Mouse (Mus musculus): Measurements from ENCODE around the gene Gabrr1. TPM values are rescaled to one million over a fixed set of nuclear protein-coding genes. Genes with fewer than 3 reads are reported as not detected.
A peak's percentile ranks its signal among the peaks of the same experiment; 100 is the strongest.
"Not testable (repeated sequence)": the region's sequence is repeated elsewhere in the genome, so short reads cannot be mapped to it uniquely, and the experiment has no call there.

Gabrr1 gene
- not detected in 2 replicates for total RNA-seq (2017)

DNA sequence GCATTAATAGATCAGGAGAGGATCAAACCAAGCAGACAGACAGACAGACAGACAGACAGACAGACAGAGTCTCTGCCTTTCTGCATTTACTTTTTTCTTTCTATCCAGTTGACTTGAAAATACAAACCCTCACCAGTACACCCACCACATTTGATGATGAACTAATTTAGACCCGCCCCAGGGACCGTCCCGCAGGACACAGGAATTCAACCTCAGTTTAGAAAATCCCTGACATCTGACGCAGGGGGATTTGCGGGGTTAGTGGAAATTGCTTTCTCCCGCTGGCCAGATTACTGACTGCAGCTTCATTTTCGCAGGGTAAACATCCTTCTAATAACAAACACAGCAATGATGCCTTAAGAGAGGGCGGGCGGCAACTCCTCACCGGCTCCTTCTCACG lies at the start of gene Gabrr1:
Gabrr1 (plus strand) TSS at position 301 of the 400 bp plus-strand sequence.
- no peak for ATAC-seq (ENCODE audit: extremely low read depth, insufficient number of reproducible peaks, low FRiP score, poor library complexity, severe bottlenecking)

DNA sequence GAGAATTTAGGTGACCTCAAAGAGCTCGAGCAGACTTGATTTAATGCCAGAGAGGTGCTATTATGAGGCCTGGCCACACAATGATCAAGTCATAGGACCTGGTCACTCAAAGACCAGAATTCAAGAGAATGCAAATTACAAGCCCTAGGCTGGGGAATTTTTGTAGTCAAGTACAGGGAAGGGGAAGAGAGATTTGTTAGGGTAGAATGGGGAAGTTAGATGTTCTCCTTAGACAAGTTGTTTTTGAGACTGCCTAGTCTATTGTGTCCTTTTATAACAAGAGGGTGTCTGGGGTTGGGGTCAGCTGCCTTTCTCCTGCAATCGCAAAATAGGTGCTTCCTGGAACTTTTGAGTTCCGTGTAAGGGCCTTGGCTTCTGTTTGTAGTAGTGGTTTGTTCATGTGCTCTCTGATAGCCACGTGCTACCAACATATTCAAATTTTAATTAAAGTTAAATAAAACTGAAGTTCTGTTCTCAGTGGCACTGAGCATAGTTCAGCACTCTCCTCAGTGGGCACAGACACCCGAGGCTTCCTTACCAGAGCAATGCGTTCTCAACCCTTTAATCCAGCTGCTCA lies 33.1 kb upstream of the Gabrr1 start:
- no peak for ATAC-seq (ENCODE audit: extremely low read depth, insufficient number of reproducible peaks, low FRiP score, poor library complexity, severe bottlenecking)

DNA sequence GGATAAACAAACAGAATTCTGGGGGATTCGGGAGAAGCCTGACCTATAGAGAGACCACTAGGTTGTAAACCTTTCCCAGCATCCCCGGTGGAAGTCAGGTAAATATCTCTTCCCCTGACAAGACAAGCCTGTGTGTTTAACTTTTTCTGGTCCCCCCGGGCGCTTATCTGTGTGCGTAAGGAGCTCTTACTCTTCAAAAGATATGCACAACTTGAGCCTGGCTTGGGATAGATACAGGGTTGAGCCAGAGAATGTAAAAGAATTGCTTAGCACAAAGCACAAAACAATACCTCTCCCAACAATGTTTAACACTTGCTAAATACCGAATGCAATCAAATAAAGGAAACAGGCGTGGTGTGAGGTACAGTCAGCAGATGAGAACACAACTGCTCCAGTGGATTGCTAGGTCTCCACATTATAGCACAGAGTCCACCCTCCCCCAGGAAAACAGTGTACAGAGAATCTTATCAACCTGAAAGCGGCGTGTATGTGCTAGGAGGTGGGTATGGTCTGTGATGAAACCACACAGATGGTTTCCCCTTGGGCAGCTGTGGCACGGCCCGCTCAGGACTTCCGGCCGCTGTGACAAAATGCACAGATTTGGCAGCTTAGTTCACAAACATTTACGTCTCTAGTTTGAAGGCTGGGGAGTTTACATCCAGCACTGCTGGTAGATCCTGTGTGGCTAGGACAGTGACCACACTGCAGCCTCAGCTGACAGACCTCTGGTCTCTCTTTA lies 22.4 kb upstream of the Gabrr1 start:
- ATAC-seq (ENCODE audit: extremely low read depth, insufficient number of reproducible peaks, low FRiP score, poor library complexity, severe bottlenecking): peak; percentile 37; the same call in 1 of the 2 replicates

DNA sequence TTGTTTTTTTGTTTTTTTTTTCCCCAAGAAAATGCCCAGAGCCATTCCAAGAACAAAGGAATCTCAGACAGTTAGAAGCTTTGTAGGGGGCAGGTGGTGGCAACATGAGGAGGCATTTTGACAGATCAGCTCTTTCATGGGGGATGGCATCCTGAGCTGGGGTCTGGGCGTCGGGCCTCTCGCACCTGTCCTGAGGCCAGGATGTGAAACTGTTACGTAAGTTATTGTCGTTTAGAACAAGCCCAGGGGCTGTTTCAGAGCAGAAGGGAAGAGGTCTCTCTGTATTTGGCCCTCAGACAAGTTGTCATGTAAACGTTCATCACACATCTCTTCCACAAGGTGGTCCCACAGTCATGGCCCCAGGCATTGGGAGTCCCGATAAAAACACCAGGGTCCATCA lies 21.5 kb upstream of the Gabrr1 start:
- ATAC-seq (ENCODE audit: extremely low read depth, insufficient number of reproducible peaks, low FRiP score, poor library complexity, severe bottlenecking): peak; percentile 31; the same call in 1 of the 2 replicates

DNA sequence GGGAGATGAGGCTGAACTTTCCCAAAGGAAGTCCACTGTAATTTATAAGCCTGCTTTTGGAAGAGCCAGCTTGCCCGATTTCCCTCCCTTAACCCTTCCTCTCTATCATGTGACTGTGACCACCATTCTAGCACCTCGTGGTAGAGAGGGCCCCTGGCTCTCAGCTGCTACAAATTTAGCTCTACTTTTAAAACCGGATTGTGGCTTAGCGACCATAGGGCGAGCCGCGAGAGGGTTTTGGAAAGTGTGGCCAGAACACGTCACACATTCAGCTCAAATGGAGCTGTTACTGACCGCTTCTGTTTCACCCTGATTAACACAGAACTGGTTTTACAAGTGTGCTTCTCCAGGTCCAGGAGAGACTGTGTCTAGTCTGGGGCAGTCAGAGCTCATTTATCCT lies 21.0 kb upstream of the Gabrr1 start:
- 0 out of 2 replicates have a peak, but pooled peaks have one; percentile 2 for ATAC-seq (ENCODE audit: extremely low read depth, insufficient number of reproducible peaks, low FRiP score, poor library complexity, severe bottlenecking)

DNA sequence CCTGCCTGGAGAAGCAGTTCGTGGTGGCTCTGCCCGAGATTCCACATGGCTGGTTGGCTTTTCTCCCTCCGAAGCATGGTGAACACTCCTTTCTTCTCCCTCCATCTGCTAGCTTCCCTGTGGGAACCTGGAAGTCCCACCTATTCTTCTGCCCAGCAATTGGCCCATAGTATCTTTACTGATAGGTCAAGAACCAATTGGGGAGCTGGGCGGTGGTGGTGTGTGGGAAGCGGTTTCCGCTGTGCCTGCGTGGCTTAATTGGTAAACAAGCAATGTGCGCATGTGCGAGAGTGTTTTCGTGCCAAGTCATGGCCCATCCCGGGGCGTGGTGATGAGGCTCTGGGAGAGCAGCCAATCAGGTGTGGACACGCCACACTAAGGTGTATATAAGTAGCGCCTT lies 19.5 kb upstream of the Gabrr1 start:
- ATAC-seq (ENCODE audit: extremely low read depth, insufficient number of reproducible peaks, low FRiP score, poor library complexity, severe bottlenecking): not testable (repeated sequence)

DNA sequence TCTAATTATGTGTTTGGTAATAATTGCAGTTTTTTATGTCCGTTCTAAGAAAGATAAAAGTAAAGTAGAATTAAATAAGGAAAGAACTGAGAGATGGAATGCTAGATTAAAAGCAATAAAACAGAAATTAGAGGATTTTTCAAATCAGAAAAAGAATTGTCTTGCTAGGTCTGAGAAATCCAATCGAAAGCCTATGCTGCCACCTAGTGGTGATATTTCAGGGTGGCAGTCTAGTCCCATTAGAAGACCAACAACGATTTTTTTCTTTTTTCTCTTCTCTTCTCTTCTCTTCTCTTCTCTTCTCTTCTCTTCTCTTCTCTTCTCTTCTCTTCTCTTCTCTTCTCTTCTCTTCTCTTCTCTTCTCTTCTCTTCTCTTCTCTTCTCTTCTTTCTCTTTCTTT lies 13.2 kb upstream of the Gabrr1 start:
- peak; percentile 70 for ATAC-seq (ENCODE audit: extremely low read depth, insufficient number of reproducible peaks, low FRiP score, poor library complexity, severe bottlenecking)

DNA sequence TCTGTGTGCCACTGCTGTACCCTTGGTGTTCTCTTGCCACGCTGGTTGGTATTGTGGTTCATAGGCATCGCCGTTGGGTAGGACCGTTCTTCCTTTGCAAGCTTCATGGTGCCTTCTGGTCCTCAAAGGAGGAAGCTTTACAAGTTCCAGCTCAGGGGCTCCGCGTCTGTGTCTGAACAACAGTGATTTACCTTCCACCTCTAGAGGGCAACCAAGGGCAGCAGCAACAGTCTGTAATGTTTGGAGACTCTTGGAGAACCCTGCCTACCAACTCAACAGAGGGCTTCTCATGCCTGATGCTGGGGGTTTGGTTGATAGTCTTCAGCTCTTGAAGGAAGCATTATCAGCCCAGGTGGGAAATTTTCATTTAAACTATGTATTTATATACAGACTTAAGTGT lies 7.8 kb upstream of the Gabrr1 start:
- peak; percentile 58 for ATAC-seq (ENCODE audit: extremely low read depth, insufficient number of reproducible peaks, low FRiP score, poor library complexity, severe bottlenecking)

DNA sequence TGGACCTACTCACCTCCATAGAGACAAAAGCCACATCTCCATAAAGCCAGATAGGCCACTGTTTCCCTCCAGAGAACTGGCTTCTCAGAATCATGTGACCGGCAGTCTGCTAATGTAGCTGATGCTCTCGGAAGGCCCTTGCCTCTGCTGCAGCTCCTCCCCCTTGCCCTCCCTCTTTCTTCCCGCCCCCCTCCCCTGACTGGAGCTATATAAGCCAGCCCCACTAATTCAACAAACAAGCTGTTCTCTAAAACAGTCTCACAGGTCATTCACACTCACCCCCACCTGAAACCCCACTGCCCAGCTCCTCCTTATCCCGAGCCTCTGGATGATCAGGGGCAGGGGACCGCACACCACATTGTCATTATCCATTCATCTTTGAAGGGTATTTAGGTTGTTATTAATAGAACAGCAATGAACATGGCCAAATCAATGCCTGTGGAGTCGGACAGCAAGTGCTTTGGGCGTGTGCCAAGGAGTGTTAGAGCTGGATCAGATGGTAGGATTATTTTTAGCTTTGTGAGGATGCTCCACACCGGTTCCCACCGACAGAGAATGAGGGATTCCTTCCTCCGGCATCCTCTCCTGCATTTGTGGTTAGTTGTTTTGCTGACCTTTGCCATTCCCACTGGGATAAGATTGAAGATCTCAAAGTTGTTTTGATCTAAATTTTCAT lies 6.8 kb upstream of the Gabrr1 start:
- no peak for ATAC-seq (ENCODE audit: extremely low read depth, insufficient number of reproducible peaks, low FRiP score, poor library complexity, severe bottlenecking)

DNA sequence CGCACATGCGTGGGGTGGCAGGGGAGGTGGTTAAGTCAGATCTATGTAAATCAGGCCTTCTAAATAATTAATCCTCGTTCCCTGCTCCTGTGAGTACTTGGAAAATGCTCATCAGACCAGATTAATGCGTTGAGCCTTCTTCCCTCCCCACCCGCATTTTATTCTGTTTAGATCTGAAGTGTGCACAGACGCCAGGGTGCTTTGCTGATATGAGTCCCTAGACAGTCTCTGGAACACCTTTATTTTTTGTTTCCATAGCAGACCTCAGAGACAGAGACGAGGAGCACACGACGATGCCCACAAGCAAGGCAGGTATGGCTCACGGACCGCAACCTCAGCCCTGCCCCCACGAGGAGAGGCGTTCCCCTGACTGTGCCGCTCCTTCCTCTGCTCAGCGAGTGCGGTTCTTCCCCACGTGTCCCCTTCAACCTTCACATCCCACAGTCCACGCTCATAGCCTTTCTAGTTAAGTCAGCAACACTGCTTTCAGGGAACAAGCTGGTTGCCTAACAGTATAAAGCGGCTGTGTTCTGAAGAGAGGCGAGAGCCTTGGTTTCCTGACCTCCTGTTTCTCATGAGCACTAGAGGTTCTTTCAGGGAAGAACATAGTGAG lies 14.5 kb downstream of the Gabrr1 start:
- no peak for ATAC-seq (ENCODE audit: extremely low read depth, insufficient number of reproducible peaks, low FRiP score, poor library complexity, severe bottlenecking)

DNA sequence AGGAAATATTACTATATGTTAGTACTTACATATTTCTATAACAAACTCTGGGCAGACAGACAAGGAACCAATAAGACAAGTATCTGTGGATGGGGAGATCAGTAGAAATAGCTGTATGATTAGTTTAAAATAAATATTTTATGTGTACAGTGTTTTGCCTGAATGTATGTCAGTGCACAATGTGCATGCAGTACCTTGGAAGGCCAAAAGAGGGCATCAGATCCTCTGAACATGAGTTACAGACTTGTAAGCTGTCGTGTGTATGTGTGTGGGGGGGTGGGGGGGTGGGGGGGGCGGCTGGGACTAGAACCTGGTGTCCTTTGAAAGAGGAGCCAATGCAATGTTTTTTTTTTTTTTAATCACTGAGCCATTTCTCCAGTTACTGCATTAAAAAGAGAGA lies 15.5 kb downstream of the Gabrr1 start:
- ATAC-seq (ENCODE audit: extremely low read depth, insufficient number of reproducible peaks, low FRiP score, poor library complexity, severe bottlenecking): peak; percentile 50; the same call in 1 of the 2 replicates

DNA sequence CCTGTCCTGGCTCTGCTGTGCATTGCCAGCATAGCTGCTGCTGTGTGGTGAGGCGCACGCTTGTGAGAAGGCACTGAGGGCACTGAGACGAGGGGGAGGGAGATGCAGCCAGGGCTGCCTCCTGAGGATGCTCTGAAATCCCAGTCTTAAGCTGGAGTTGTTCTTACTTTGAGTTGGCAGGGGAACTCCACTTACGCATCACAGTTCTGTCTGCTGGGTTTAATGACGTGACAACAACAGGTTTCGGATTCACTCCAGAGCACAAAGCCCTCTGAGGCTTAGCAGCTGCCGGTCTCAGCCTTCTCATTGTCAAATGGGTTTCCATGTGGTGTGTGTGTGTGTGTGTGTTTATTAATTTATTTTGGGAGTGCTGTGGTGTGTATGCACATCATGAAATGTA lies 16.8 kb downstream of the Gabrr1 start:
- no peak for ATAC-seq (ENCODE audit: extremely low read depth, insufficient number of reproducible peaks, low FRiP score, poor library complexity, severe bottlenecking)

DNA sequence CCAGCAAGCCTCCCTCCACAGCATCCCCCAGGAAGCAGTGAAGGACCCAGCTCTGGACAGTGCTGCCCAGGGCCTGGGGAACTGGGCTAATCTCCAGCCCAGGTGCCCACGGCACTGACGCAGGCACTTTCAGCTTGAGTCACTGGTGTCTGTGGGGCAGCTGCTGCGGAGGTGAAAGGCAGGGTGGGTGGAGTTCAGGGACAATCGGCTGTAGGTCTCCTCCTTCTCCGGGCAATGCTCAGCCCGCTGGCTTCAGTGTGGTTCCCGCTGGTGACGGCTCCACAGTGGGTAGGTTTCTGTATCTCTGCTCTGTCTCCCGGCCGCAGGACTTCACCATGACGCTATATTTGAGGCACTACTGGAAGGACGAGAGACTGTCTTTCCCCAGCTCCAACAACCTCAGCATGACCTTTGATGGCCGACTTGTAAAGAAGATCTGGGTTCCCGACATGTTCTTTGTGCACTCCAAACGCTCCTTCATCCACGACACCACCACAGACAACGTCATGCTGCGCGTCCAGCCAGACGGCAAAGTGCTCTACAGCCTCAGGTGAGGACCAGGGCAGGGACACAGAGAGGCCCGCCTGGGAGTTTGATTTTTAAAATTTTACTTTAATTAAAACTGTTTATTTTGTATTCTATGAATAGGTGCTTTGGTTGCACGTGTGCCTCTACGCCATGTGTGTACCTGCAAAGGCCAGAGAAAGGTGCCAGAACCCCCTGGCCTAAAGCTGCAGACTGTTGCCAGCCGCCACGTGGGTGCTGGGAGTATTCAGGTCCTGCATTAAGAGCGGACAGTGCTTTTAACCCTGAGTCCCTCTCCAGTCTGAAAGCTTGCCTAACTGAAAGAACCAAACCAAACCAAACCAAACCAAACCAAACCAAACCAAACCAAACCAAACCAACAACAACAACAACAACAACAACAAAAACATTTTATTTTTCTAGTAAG lies 20.0 kb downstream of the Gabrr1 start:
- ATAC-seq (ENCODE audit: extremely low read depth, insufficient number of reproducible peaks, low FRiP score, poor library complexity, severe bottlenecking): no peak

DNA sequence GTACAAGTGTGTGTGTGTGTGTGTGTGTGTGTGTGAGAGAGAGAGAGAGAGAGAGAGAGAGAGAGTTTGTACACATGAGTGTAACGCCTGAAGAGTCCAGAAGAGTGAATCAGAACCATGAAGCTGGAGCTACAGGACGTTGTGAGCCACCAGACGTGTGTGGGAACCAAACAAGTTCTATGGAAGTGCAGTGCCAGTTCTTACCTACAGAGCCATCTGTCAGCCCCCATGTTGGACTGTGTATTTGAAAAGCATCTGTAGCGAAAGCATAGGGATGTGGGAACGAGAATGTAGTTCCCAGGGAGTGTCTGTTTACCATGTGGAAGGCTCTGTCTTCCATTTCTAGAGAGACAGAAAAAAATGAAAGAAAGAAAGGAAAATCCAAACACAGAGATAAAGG lies 51.2 kb downstream of the Gabrr1 start:
- no peak for ATAC-seq (ENCODE audit: extremely low read depth, insufficient number of reproducible peaks, low FRiP score, poor library complexity, severe bottlenecking)

DNA sequence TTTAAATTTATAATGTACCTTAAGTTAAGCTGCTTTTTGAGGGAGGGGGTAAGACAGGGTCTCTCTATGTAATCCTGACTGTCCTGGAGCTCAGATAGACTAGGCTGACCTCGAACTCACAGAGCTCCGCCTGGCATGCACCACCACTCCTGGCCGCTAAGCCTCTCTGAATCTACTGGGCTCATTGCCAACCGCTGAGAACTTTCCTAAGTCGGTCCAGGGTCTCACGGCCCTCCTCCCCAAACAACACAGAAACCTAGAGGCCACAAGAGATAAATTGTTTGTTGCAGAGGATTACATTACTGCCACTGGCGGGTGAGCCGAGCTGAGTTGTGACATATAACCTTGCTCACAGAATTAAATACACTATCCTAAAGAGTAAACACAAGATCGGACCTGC lies 55.8 kb downstream of the Gabrr1 start:
- ATAC-seq (ENCODE audit: extremely low read depth, insufficient number of reproducible peaks, low FRiP score, poor library complexity, severe bottlenecking): no peak

DNA sequence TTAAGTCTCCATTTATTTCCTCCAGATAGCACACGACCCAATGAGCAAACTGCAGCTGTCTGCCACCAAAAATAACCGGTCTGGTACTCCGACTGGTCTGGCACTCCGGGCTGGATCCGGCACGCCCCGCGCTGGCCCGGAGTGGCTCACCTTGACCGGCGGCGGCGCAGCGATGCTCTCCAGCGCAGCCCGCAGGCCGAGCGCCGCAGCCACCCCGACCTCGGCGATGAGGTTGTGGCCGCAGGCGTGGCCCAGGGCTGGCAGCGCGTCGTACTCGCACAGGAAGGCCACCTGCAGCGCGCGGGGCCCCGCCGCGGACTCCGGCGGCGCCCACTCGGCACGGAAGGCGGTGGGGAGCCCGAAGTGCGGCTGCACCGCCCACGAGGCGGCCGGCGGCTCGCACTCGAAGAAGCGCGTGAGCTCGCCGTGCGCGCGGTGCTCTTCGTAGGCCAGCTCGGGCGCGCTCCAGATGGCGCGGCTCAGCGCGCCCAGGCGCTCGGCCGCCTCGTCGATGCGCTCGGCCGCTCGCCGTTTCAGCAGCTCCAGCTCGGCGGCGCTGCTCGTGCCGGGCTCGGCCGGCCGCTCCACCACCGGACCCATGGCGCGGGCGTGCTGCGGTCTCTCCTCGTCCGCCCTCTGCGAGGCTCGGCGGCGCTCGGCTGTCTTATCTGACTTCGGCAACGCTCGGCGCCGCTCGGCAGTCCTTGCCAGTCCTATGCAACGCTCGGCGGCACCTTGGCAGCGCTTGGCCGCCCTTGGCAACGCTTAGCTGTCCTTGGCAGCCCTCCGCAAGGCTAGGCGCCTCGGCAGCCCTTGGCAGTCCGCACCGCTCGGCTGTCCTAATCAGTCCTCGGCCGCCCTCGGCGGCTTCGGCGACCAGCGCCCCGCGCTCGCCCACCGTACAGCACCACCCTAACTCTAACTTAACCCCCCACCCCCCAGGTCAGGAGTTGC lies 56.7 kb downstream of the Gabrr1 start:
- ATAC-seq (ENCODE audit: extremely low read depth, insufficient number of reproducible peaks, low FRiP score, poor library complexity, severe bottlenecking): no peak

DNA sequence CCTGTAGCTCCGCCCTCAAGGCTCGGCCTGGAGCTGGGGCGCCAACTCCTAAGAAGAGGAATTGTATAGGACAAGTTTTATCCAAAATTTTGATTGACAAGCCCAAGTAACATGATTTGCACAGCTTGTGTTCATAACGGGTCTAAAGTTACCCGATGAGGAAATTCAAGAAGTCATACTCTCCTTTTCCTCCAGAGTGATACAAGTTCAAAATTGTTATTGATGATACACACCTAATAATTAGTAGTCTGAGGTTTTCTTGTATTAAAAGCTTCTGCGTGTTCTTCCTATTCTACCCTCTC lies 57.4 kb downstream of the Gabrr1 start, which contains the start of gene Pm20d2:
Pm20d2 (minus strand) TSS at position 3 of the 302 bp plus-strand sequence.
- ATAC-seq (ENCODE audit: extremely low read depth, insufficient number of reproducible peaks, low FRiP score, poor library complexity, severe bottlenecking): no peak

DNA sequence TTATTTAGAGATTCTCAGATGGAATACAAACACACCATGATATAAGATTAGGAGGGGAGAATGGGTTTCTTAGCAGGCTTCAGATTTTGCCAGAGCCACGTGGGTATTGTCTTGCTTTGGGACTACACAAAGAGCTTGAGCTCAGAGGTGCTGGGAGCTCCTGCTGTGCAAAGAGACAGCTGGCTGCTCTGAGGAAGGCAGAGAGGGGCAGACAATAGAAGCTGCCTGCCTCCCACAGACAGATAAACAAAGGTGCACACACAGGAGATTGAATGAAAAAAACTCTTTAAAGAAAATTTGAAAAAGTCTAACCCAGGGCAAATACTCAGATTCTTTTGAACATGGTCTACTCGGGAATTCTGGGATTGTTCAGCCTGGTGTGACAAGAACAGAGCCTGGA lies 65.8 kb downstream of the Gabrr1 start:
- ATAC-seq (ENCODE audit: extremely low read depth, insufficient number of reproducible peaks, low FRiP score, poor library complexity, severe bottlenecking): no peak
